Comparison of ENCODE assay signal across 8 mouse cellular contexts in the genomic region with DNA sequence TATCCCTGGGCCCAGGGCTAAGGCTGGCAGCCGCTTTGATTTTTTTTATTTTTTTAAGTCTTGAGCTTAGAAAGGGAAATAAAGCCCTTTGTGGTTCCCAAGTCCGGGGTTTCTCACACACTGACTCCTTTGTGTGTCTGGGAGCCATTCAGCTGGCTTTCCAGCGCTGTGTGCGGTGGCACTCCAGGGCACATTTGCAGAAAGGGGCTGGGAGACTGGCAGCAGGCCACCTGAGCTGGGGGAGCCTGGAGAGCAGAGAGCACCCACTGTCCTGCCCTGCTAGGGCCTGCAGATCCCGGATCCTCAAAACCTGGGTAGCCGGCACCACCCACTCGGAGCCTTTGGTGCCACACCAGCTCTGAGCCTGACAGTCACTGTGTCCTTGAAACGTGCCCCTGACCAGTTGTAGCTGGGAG. TPM values are rescaled to one million over a fixed set of nuclear protein-coding genes. Genes with fewer than 3 reads are reported as not detected.
DNase-seq lines count a peak whose midpoint lies in the region; ATAC-seq and TF ChIP-seq lines count a peak whose summit lies in the region.

No protein-coding gene starts in this region.

- H3K36me3 ChIP-seq in heart, embryonic 10.5 days: 0 out of 2 replicates have a peak, but pooled peaks cover 1% of the 10 kb centered on the region
- H3K36me3 ChIP-seq in heart, embryonic 16.5 days (ENCODE audit: control insufficient read depth, insufficient read depth): no peaks in the 10 kb centered on the region
- H3K36me3 ChIP-seq in myocyte (ENCODE audit: control insufficient read depth, insufficient read depth): no peaks in the 10 kb centered on the region
- no peaks in the 10 kb centered on the region for H3K36me3 ChIP-seq in thymus, adult 2 months (ENCODE audit: control insufficient read depth, insufficient read depth, low read length)

- H3K27ac ChIP-seq in heart, embryonic 10.5 days: peak overlapping the region; percentile 86
- H3K27ac ChIP-seq in heart, embryonic 16.5 days (ENCODE audit: low read length): peak overlapping the region; percentile 94
- no peak overlapping the region for H3K27ac ChIP-seq in thymus, adult 2 months (ENCODE audit: control insufficient read depth, insufficient read depth, low read length)

- TF ChIP-seq CTCF in brain, embryonic 14.5 days (IDR thresholded peaks at IDR 0.05; ENCODE audit: borderline replicate concordance, extremely low read depth, insufficient read depth, insufficient read length): no peak
- TF ChIP-seq CTCF in thymus, adult 2 months (IDR thresholded peaks at IDR 0.05; ENCODE audit: borderline replicate concordance, control insufficient read depth, extremely low read depth, insufficient read depth, low read length, poor library complexity): no peak

- no peak for TF ChIP-seq POLR2A in brain, embryonic 14.5 days (IDR thresholded peaks at IDR 0.05; ENCODE audit: borderline replicate concordance, extremely low read depth, insufficient read depth, insufficient read length, poor library complexity, severe bottlenecking)
- no peak for TF ChIP-seq POLR2A in myocyte (IDR thresholded peaks at IDR 0.05; ENCODE audit: insufficient read length, low read depth)
- no peak for TF ChIP-seq POLR2A in thymus, adult 2 months (IDR thresholded peaks at IDR 0.05; ENCODE audit: control insufficient read depth, extremely low read depth, insufficient read depth, low read length, poor library complexity)

- no peaks in the 10 kb centered on the region for H3K9me3 ChIP-seq in heart, embryonic 10.5 days
- no peaks in the 10 kb centered on the region for H3K9me3 ChIP-seq in heart, embryonic 16.5 days (replicated peaks; ENCODE audit: control insufficient read depth, low read length)

- H3K27me3 ChIP-seq in heart, embryonic 10.5 days (ENCODE audit: insufficient read depth, poor library complexity, severe bottlenecking): no peaks in the 10 kb centered on the region
- no peaks in the 10 kb centered on the region for H3K27me3 ChIP-seq in heart, embryonic 16.5 days (ENCODE audit: control insufficient read depth, insufficient read depth, low read length)
- no peaks in the 10 kb centered on the region for H3K27me3 ChIP-seq in myocyte (ENCODE audit: control insufficient read depth, insufficient read depth, insufficient read length)
- no peaks in the 10 kb centered on the region for H3K27me3 ChIP-seq in thymus, adult 2 months (ENCODE audit: control insufficient read depth, insufficient read depth, low read length)

- no peak overlapping the region for H3K4me3 ChIP-seq in heart, embryonic 10.5 days
- no peak overlapping the region for H3K4me3 ChIP-seq in heart, embryonic 16.5 days (ENCODE audit: low read length)
- no peak overlapping the region for H3K4me3 ChIP-seq in myocyte
- H3K4me3 ChIP-seq in thymus, adult 2 months (ENCODE audit: control insufficient read depth, insufficient read depth, low read length): no peak overlapping the region

- no peak for DNase-seq in heart, embryonic 10.5 days (ENCODE audit: low spot score)
- DNase-seq in heart, adult 18-20 months: no peak
- DNase-seq in brain, embryonic 14.5 days (ENCODE audit: low read depth): peak; percentile 93
- DNase-seq in kidney, postnatal 25 days: peak; percentile 49 to 75
- no peak for DNase-seq in spleen, postnatal 36 days (ENCODE audit: low spot score in 2 of 2)
- no peak for DNase-seq in thymus, adult 2 months

- WGBS in heart, embryonic 10.5 days: 68% methylated on average over 8 of the region's 8 CpGs
- 36% methylated on average over 8 of the region's 8 CpGs for WGBS in heart, embryonic 16.5 days
- 73% methylated on average over 8 of the region's 8 CpGs for WGBS in thymus, adult 2 months

- H3K4me2 ChIP-seq in heart, embryonic 16.5 days (ENCODE audit: low read depth, low read length): peak overlapping the region; percentile 28
- peak overlapping the region; percentile 64 for H3K4me2 ChIP-seq in myocyte (ENCODE audit: low read depth)

- H3K4me1 ChIP-seq in heart, embryonic 10.5 days: peaks cover 87% of the 10 kb centered on the region
- peaks cover 90% of the 10 kb centered on the region for H3K4me1 ChIP-seq in heart, embryonic 16.5 days (ENCODE audit: control insufficient read depth, insufficient read depth, low read length)
- H3K4me1 ChIP-seq in thymus, adult 2 months (replicated peaks; ENCODE audit: control insufficient read depth, insufficient read depth, low read length): peaks cover 12% of the 10 kb centered on the region

- peaks cover 37% of the 10 kb centered on the region for H3K79me2 ChIP-seq in myocyte (ENCODE audit: control insufficient read depth, insufficient read depth)

- ATAC-seq in heart, embryonic 16.5 days (replicated peaks; ENCODE audit: extremely low read depth, insufficient read depth, low FRiP score): no peak

- H3ac ChIP-seq in myocyte (ENCODE audit: control insufficient read depth, insufficient read length): no peak overlapping the region

- H3K9ac ChIP-seq in heart, embryonic 16.5 days (ENCODE audit: low read length): peak overlapping the region; percentile 68

TF ChIP-seq in myocyte, 11 proteins besides CTCF, POLR2A, EP300 and RAD21:
- TF ChIP-seq TCF12 (IDR thresholded peaks at IDR 0.05; ENCODE audit: insufficient read depth, poor library complexity, severe bottlenecking) (no peak), MAX (IDR thresholded peaks at IDR 0.05; ENCODE audit: low read depth) (no peak), SRF (IDR thresholded peaks at IDR 0.05; ENCODE audit: control insufficient read depth, insufficient read length, low read depth) (no peak), CEBPB (IDR thresholded peaks at IDR 0.05; ENCODE audit: insufficient read depth, poor library complexity, severe bottlenecking) (no peak), MYOG (IDR thresholded peaks at IDR 0.05; ENCODE audit: control insufficient read depth in 1 of 3, insufficient read depth in 1 of 3, insufficient read length in 2 of 3, low read depth in 2 of 3) (no peak), USF1 (IDR thresholded peaks at IDR 0.05; ENCODE audit: low read depth) (no peak), MYOD1 (IDR thresholded peaks at IDR 0.05; ENCODE audit: control insufficient read depth in 1 of 3, insufficient read length in 2 of 3, low read depth in 2 of 3) (no peak), E2F4 (IDR thresholded peaks at IDR 0.05; ENCODE audit: insufficient read depth) (no peak), TCF3 (IDR thresholded peaks at IDR 0.05; ENCODE audit: insufficient read length, low read depth) (no peak)
TF ChIP-seq in myocyte: peak in this region for 0.

RNA-seq across cellular contexts. Expression of a gene that starts 28.8 kb away (rescaled TPM):
- 9.6 and 11.6 TPM in 2 replicates for polyA plus RNA-seq in heart, embryonic 10.5 days (2016; fragmentation: Nextera tagmentation; extraction: Ambion mirVana)
- total RNA-seq in heart, adult 18-20 months (2021): 10 to 100 TPM; 32.6 to 32.7 TPM
- 64.7 and 74.6 TPM in 2 replicates for polyA plus RNA-seq in brain, embryonic 14.5 days (2012; rRNA removed)
- polyA plus RNA-seq in heart, embryonic 16.5 days (2015; fragmentation: Nextera tagmentation; extraction: Ambion mirVana): 18.7 and 22.2 TPM in 2 replicates
- polyA plus RNA-seq in myocyte (2012; fragmentation: generic; extraction: Trizol): 15.0 TPM
- polyA plus RNA-seq in thymus, adult 2 months (2012; rRNA removed): 35.1 and 37.1 TPM in 2 replicates

RNA-seq across cellular contexts. Expression of a gene that starts 52.7 kb away (rescaled TPM):
- 1.3 and 2.3 TPM in 2 replicates for polyA plus RNA-seq in heart, embryonic 10.5 days (2016; fragmentation: Nextera tagmentation; extraction: Ambion mirVana)
- 1 to 10 TPM; 5.0 to 5.1 TPM for total RNA-seq in heart, adult 18-20 months (2021)
- polyA plus RNA-seq in brain, embryonic 14.5 days (2012; rRNA removed): 17.6 and 21.3 TPM in 2 replicates
- polyA plus RNA-seq in heart, embryonic 16.5 days (2015; fragmentation: Nextera tagmentation; extraction: Ambion mirVana): 1.7 TPM in 2 replicates
- 0.06 TPM for polyA plus RNA-seq in myocyte (2012; fragmentation: generic; extraction: Trizol)
- polyA plus RNA-seq in thymus, adult 2 months (2012; rRNA removed): 40.0 and 47.8 TPM in 2 replicates

Comparison
In these comparisons a context has a peak if more than half of its experiments do, and no peak if none do; other contexts are left out.
1. DNase-seq: peak in brain, embryonic 14.5 days (single experiment) and kidney, postnatal 25 days (2 of 2); none in heart, embryonic 10.5 days (single experiment), heart, adult 18-20 months (0 of 2), spleen, postnatal 36 days (0 of 2) and thymus, adult 2 months (single experiment).